Mouse (Mus musculus) embryonic facial prominence, embryonic 11.5 days (tissue): ENCODE results near the gene Cpt1b. TPM values are rescaled to one million over a fixed set of nuclear protein-coding genes. Genes with fewer than 3 reads are reported as not detected.
A peak's percentile ranks its signal among the peaks of the same experiment; 100 is the strongest.

Experiments
- ATAC-seq: fragments of 200-750 bp; cut with Nextera tagmentation; replicated peaks from 2 replicates; pipeline ENCODE4 v1.8.0; 2017; ENCODE audit warnings: low read depth; ENCODE audit not compliant: insufficient number of reproducible peaks, low FRiP score, low TSS enrichment
- DNase-seq: peaks from one replicate; pipeline ENCODE4 v3.0.0-alpha.2; 2015; ENCODE audit warnings: low spot score
- H3K27ac ChIP-seq: fragments of 300-500 bp; sonication (generic); replicated peaks from 2 replicates; pipeline ENCODE4 v1.5.1; 2014; ENCODE audit warnings: mild to moderate bottlenecking, low read depth, low read length, control low read depth
- H3K27me3 ChIP-seq: fragments of 300-500 bp; sonication (generic); 2 replicates; pipeline ENCODE4 v1.6.1; 2014; ENCODE audit warnings: mild to moderate bottlenecking, low read length, moderate library complexity, mixed read lengths; ENCODE audit not compliant: control insufficient read depth, insufficient read depth
- H3K36me3 ChIP-seq: fragments of 300-500 bp; sonication (generic); replicated peaks from 2 replicates; pipeline ENCODE4 v1.6.1; 2014; ENCODE audit warnings: low read depth, mild to moderate bottlenecking, low read length, moderate library complexity, mixed read lengths; ENCODE audit not compliant: control insufficient read depth, insufficient read depth
- H3K4me1 ChIP-seq: fragments of 300-500 bp; sonication (generic); 2 replicates; pipeline ENCODE4 v1.6.1; 2014; ENCODE audit warnings: low read length, mixed read lengths; ENCODE audit not compliant: control insufficient read depth, insufficient read depth
- H3K4me2 ChIP-seq: fragments of 300-500 bp; sonication (generic); 2 replicates; pipeline ENCODE4 v1.6.1; 2014; ENCODE audit warnings: low read depth, mild to moderate bottlenecking, control low read depth, low read length, moderate library complexity
- H3K4me3 ChIP-seq: fragments of 300-500 bp; sonication (generic); 2 replicates; pipeline ENCODE4 v1.5.1; 2014; ENCODE audit warnings: low read depth, low read length, control low read depth
- H3K9ac ChIP-seq: fragments of 300-500 bp; sonication (generic); replicated peaks from 2 replicates; pipeline ENCODE4 v1.6.1; 2014; ENCODE audit warnings: mild to moderate bottlenecking, control low read depth, low read length
- H3K9me3 ChIP-seq: fragments of 300-500 bp; sonication (generic); replicated peaks from 2 replicates; pipeline ENCODE4 v1.6.1; 2016; ENCODE audit warnings: mild to moderate bottlenecking, low read length, inconsistent platforms, mixed read lengths; ENCODE audit not compliant: control insufficient read depth
- WGBS: fragments of 180-500 bp; shearing (Covaris S2); extraction: QIAGEN DNeasy Blood & Tissue Kit; methylation state at CpG from one replicate; pipeline ENCODE4 v1.1.7; 2014; 5-methylcytosine and 5-hydroxymethylcytosine counted together
- polyA plus RNA-seq: library from polyadenylated mRNA; unstranded; fragments of >200 nt; fragmentation: Nextera tagmentation; extraction: Ambion mirVana; gene quantifications from 2 replicates; pipeline ENCODE4 v1.2.1, GENCODE M21; 2014

Cpt1b gene
- polyA plus RNA-seq, 1 experiment from 2014 or later = 0.69 TPM

GRCm38 (mm10) chr15:89398146-89398545 lies 27.5 kb downstream of the Cpt1b start:
- WGBS = 87% methylated on average over 2 of the region's 2 CpGs
- ATAC-seq = no peak

DNA sequence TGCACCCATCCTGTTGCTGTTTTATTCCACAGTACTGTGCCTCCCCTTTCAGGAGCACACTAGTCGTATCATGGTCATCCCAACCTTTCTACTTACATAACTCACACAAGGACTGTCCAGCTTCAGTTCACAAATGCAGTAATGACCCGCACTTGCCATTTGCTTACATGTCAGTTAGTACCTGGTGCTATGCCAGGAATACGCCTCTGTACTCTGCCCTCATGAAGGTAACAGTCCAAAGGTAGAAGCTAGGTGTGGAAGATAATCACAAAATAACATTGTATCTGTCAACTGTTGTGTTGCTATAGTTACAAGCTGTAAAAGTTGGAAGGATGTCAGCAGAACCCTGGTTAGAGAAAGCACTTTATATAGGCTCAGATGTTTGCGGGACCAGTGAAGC lies 28.8 kb downstream of the Cpt1b start:
- Histone ChIP-seq H3K4me1 (no peaks in the 10 kb centered on the region), H3K9ac (no peak overlapping the region), H3K27ac (no peak overlapping the region), H3K4me3 (no peak overlapping the region), H3K9me3 (no peaks in the 10 kb centered on the region), H3K4me2 (no peak overlapping the region), H3K27me3 (no peaks in the 10 kb centered on the region), H3K36me3 (no peaks in the 10 kb centered on the region)
- 89% methylated on average over 4 of the region's 4 CpGs for WGBS
- DNase-seq = no peak
- no peak for ATAC-seq

More at GRCm38 (mm10) chr15:89398146-89398545, 27.5 kb downstream of the Cpt1b start:
- DNase-seq = no peak
- no peaks in the 10 kb centered on the region for H3K4me1 ChIP-seq
- no peaks in the 10 kb centered on the region for H3K9me3 ChIP-seq
- H3K4me2 ChIP-seq = no peak overlapping the region
- no peaks in the 10 kb centered on the region for H3K36me3 ChIP-seq
- no peak overlapping the region for H3K4me3 ChIP-seq
- H3K27ac ChIP-seq = no peak overlapping the region
- H3K9ac ChIP-seq = no peak overlapping the region
- no peaks in the 10 kb centered on the region for H3K27me3 ChIP-seq

GRCm38 (mm10) chr15:89390081-89390480 lies 35.6 kb downstream of the Cpt1b start:
- Histone ChIP-seq H3K4me1 (no peaks in the 10 kb centered on the region), H3K4me3 (no peak overlapping the region), H3K9me3 (no peaks in the 10 kb centered on the region), H3K36me3 (no peaks in the 10 kb centered on the region), H3K9ac (no peak overlapping the region), H3K27ac (no peak overlapping the region), H3K27me3 (no peaks in the 10 kb centered on the region), H3K4me2 (no peak overlapping the region)
- ATAC-seq (no peak), DNase-seq (no peak)
- WGBS = 93% methylated on average over 10 of the region's 10 CpGs

DNA sequence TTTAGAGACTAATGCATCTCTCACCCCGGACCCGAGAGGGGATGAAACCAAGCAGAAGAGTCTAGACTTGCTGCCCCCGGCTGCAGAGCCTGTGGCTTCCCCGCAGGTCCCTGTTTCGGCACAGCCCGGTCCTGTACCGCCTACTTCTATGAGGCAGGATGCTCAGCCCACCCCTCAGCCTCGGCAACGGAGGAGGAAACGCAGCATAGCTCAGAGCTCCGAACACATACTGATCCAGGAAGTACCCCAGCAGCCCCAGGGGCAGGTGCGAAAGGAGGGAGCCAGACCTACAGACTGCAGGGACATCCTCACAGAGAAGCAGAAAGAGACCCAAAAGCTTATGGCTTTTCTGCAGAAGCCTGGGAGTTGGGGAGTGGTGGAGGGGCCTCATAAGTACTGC lies 38.5 kb downstream of the Cpt1b start:
- H3K4me1 ChIP-seq = no peaks in the 10 kb centered on the region
- DNase-seq (no peak), ATAC-seq (no peak)
- no peaks in the 10 kb centered on the region for H3K27me3 ChIP-seq
- no peak overlapping the region for H3K4me3 ChIP-seq
- no peaks in the 10 kb centered on the region for H3K36me3 ChIP-seq
- H3K9me3 ChIP-seq = no peaks in the 10 kb centered on the region
- H3K9ac ChIP-seq = no peak overlapping the region
- no peak overlapping the region for H3K4me2 ChIP-seq
- WGBS = 36% methylated on average over 12 of the region's 12 CpGs
- no peak overlapping the region for H3K27ac ChIP-seq

- ATAC-seq = no peak
- no peak within 1 kb of the TSS for H3K27ac ChIP-seq
Observed at GRCm38 (mm10) chr15:89384617-89385016, 41.0 kb downstream of the Cpt1b start, which contains the start of gene Klhdc7b. Klhdc7b (plus strand) TSS chr15:89384917.

GRCm38 (mm10) chr15:89379429-89379828 lies 46.2 kb downstream of the Cpt1b start:
- Histone ChIP-seq H3K9ac (no peak overlapping the region), H3K27ac (no peak overlapping the region), H3K36me3 (no peaks in the 10 kb centered on the region), H3K27me3 (peaks cover 35% of the 10 kb centered on the region), H3K9me3 (no peaks in the 10 kb centered on the region), H3K4me2 (peak overlapping the region; percentile 49; the same call in 1 of the 2 replicates), H3K4me1 (peaks cover 4% of the 10 kb centered on the region; the same call in 1 of the 2 replicates), H3K4me3 (peak overlapping the region; percentile 30)
- 16% methylated on average over 10 of the region's 10 CpGs for WGBS
- DNase-seq = no peak
- no peak for ATAC-seq

More at GRCm38 (mm10) chr15:89384617-89385016, 41.0 kb downstream of the Cpt1b start, which contains the start of gene Klhdc7b:
- no peaks in the 10 kb centered on the region for H3K36me3 ChIP-seq
- no peak within 1 kb of the TSS for H3K9ac ChIP-seq
- WGBS = 84% methylated on average over 7 of the region's 7 CpGs
- H3K4me1 ChIP-seq = no peaks in the 10 kb centered on the region
- DNase-seq = no peak
- no peak within 1 kb of the TSS for H3K4me2 ChIP-seq
- peaks cover 5% of the 10 kb centered on the region for H3K27me3 ChIP-seq
- no peaks in the 10 kb centered on the region for H3K9me3 ChIP-seq
- no peak within 1 kb of the TSS for H3K4me3 ChIP-seq

- H3K36me3 ChIP-seq = no peaks in the 10 kb centered on the region
- peak within 1 kb of the TSS; percentile 49 for H3K4me2 ChIP-seq
- peaks cover 4% of the 10 kb centered on the region; the same call in 1 of the 2 replicates for H3K4me1 ChIP-seq
- peaks cover 35% of the 10 kb centered on the region for H3K27me3 ChIP-seq
- under 1% methylated on average over 29 of the region's 33 CpGs for WGBS
- H3K9ac ChIP-seq = no peak within 1 kb of the TSS; the same call in 1 of the 2 replicates
- ATAC-seq (no peak), DNase-seq (peak; percentile 33)
- H3K27ac ChIP-seq = no peak within 1 kb of the TSS
- peak within 1 kb of the TSS; percentile 30 for H3K4me3 ChIP-seq
- H3K9me3 ChIP-seq = no peaks in the 10 kb centered on the region
Observed at GRCm38 (mm10) chr15:89378831-89379401, 46.7 kb downstream of the Cpt1b start, which contains the start of gene Odf3b. Odf3b (minus strand) TSS chr15:89379282.

- H3K27ac ChIP-seq = no peak overlapping the region
- ATAC-seq = no peak
- 12% methylated on average over 41 of the region's 46 CpGs for WGBS
- DNase-seq = no peak
- H3K36me3 ChIP-seq = no peaks in the 10 kb centered on the region
- peak overlapping the region; percentile 30 for H3K4me3 ChIP-seq
- H3K9ac ChIP-seq = no peak overlapping the region
- peaks cover 4% of the 10 kb centered on the region; the same call in 1 of the 2 replicates for H3K4me1 ChIP-seq
- peak overlapping the region; percentile 49 for H3K4me2 ChIP-seq
- H3K27me3 ChIP-seq = peaks cover 35% of the 10 kb centered on the region
- H3K9me3 ChIP-seq = no peaks in the 10 kb centered on the region
Observed at GRCm38 (mm10) chr15:89377938-89378828, 47.5 kb downstream of the Cpt1b start.
